Mouse (Mus musculus) frontal cortex, postnatal 25 days (tissue): ENCODE data around the gene Zdhhc14.
"Not testable (repeated sequence)": the region's sequence is repeated elsewhere in the genome, so short reads cannot be mapped to it uniquely, and the experiment has no call there.

Experiments used
- DNase-seq, 2 experiments: peaks; one replicate each; pipeline ENCODE4 v3.0.0; 2022; ENCODE audit warnings: low spot score in 2 of 2

The Zdhhc14 gene

DNA sequence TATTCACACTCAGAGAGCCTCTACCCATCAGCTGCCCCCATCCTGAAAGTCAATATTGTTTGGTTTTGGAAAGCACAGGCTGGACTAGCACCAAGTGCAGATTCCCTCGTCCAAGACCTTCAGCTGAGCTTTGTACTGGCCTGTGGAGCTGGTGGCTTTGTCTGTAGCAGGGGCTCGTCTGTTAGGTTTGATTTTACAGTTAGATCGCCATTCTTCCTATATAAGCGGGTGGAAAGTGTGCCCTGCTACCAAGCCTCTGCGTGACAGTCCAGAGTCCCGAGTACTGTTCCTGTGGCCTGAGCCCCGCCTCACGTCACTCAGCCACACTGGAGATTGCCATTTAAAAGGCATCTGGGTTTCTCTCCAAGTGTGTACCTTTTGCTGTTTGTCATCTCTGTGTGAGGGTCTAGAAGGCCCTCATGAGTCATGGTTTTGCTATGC, 113.8 kb downstream of the Zdhhc14 start:
- DNase-seq = no peak

DNA sequence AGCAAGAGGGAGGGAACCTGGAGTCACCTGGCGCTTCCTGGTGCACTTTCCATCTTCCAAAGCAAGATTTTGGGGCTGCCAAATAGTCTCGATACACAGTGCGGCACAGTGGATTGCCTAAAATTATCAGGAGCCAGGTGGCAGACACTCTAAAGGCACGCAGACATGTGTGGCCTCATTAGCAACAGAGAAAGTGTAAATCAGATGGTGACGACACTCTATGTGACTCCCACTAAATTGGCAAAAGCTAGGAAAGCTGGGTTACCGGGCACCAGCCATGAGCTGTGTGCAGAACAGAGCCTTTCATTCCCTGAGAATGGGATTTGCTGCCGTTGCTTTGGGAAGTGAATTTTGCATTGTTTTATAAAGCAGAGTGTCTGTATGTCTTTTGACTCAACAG, 115.0 kb downstream of the Zdhhc14 start:
- DNase-seq = no peak

DNA sequence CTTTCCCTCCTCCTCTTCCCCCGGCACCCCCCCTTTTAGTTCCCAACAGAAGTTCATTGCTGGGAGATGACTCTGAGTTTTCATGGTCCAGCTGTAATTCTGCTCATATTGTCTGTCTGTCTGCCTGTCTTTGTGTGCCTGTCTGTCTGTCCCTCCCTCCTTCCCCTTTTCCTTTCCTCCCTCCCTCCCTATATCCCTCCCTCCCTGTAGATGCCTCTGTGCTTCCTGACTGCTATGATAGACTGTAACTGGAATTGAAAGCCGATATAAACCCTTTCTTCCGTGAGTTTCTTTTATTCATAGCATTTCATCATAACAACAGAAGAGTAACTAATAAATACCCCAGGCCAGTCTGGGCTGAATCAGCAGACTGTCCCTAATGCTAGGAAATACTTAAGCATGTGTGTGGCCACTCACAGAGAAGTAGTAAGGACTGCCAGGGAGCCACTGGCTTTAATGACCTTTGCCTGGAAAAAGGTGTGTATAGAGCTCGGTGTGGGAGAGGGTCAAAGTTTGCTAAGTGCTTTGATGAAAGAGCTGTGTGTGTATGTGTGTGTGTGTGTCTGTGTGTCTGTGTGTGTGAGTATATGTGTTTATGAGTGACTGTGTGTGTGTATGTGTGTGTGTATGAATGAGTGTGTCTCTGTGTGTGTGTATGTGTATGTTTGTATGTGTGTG, 117.7 kb downstream of the Zdhhc14 start:
- DNase-seq = no peak

DNA sequence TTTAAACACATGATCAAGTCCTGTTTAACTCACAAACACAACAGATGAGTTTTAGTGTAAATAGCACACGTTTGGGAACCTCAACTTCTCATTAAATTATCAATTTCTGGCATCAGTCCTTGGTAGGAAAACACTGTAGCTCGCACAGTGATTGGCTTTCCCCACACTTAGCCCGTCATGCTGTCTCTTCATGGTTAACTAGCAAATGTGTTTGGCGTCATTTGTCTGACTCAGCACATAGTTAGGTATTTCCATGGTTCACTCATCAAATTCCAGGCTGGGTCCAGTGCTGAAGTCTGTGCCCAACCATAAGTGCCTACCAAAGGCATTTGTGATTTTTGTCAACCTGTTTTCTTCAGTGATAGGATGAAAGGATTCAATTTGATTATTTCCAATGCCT, 119.9 kb downstream of the Zdhhc14 start:
- no peak for DNase-seq

DNA sequence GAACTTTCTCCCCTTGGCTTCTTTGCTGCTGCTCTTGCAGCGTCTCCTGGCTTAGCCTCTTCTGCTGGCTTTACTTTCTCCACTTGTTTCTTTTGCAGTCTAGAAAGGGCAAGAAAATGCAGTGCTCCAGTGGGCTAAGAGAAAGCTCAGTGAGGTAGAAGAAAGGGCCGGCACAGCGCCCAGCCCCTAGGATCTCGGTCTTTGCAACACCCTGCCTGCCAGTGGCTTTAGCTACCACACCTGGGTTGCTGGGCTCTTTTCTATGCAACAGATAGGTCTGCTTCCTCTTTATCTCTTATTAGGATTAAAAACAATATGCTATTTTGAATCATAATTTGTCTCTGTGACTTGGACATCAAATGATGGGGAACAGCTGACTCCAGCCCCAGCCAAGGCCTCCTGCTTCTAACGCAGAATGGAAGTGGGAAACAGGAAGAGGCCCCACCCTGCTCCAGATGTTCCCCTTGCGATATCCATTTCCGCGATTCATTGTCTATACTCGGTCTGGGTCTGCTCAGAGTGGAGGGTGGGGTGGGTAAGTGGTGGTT, 122.5 kb downstream of the Zdhhc14 start:
- no peak for DNase-seq

DNA sequence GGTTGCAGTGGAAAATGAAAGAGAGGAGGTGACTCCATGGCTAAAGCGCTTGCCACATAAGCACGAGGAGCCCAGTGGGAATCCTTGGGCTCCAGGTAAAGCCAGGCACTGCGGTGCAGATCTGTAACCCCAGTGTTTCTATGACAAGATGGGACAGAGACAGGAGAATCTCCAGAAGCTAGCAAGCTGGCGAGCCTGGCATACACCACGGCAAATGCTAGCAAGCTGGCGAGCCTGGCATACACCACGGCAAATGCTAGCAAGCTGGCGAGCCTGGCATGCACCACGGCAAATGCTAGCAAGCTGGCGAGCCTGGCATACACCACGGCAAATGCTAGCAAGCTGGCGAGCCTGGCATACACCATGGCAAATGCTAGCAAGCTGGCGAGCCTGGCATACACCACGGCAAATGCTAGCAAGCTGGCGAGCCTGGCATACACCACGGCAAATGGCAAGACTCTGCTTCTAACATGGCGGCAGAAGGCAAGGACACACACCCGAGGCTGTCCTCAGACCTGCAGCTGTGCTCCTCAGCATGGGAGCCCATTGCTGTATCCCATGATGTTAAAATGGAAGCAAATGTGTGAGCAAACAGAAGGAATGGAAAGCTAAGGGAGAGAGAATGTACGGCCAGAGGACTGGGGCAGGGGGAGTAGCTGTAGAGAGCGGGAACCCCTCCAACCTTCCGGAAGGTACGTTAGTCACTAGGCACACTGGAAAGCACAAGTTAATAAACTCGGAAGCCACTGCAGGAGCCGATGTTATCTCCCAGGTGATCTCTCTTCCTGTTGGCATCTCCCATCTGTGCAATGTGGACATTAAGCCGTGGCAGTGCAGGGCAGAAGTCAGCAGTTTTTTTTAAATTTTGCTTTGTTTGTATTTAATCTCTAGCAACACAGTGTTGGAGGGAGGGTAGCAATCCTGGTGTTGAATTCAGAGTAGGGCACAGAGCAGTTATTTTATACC, 129.6 kb downstream of the Zdhhc14 start:
- no peak for DNase-seq

DNA sequence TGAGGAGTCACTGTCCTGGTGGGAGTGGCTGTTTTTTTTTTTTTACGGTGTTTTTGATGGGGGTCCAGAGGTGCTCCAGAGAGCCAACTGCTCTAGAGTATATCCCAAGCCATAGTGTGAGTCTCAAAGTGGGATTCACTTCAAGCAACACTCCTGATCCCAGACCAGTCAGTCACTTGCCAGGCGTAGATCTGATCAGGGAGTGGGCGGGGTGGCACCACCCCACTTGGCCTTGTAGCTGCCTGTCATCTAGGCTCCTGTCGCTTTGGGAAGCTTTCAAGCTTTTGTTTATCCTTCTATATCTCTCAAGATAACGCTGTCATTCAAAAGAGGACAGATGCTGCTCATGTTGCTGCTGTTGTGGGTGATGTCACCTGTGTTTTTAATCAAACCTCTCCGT, 130.4 kb downstream of the Zdhhc14 start:
- DNase-seq = no peak

DNA sequence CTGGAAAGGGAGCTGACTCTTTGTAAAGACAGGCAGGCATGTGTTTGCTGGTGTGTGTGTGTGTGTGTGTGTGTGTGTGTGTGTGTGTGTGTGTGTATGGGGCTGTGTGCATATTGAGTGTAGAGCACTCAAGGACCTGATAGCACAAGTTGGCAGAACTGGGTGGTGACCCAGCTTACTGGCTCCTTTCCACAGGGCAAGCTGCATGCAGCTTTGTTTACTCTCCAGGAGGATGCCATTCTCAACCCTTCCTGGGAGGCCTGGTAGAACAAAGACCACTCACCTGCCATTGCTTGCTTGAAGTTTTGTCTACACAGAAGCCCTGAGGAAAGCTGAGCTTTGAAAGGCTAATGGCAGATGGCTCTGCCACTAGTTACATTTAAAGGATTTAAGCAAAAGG, 130.8 kb downstream of the Zdhhc14 start:
- DNase-seq = no peak

DNA sequence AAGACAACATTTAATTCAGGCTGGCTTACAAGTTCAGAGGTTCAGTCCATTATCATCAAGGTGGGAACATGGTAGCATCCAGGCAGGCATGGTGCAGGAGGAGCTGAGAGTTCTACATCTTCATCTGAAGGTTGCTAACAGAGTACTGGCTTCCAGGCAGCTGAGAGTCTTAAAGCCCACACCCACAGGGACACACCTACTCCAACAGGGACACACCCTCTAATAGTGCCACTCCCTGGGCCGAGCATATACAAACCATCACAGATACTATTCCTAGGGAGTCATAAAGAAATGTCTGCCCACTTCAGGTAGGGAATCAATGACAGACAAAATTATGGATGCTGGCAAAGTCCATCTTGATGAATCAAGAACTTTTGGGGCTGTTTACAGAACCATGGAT, 132.5 kb downstream of the Zdhhc14 start:
- not testable (repeated sequence) for DNase-seq

DNA sequence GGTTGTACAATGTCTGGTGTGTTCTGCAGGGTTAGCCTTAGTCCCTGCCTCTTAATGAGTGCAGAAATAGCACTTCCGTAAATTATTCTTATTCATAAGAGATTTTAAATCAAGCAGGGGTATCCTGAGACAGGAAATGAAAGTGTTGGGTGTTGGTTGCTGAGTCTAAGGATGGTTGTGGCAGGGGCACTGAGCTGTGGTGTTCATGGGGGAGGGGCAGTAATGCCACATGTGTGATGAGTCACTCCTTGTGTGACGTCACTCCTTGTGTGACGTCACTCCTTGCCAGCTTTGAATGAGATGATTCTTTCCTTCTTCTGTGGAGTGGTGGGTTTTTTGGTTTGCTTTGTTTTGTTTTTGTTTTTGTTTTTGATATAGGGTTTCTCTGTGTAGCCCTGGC, 134.0 kb downstream of the Zdhhc14 start:
- no peak for DNase-seq

DNA sequence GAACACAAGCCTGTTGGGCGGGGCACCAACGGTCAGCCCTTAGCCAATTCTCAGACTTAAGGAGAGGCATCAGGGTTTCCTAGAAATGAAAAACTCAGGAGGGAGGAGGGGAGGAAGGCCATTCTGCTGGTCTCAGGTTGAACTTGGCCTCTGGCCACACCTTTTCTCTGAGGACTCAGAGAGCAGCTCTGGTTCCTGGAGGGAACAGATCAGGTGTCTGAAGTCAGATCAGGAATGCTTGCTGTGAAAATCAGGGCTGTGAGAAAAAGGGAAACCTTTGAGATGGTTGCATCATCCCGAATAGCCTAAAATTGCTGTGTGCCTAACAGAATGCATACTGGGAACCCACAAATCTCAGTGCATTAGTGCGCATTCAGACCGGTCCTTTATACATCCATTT, 135.3 kb downstream of the Zdhhc14 start:
- no peak for DNase-seq

DNA sequence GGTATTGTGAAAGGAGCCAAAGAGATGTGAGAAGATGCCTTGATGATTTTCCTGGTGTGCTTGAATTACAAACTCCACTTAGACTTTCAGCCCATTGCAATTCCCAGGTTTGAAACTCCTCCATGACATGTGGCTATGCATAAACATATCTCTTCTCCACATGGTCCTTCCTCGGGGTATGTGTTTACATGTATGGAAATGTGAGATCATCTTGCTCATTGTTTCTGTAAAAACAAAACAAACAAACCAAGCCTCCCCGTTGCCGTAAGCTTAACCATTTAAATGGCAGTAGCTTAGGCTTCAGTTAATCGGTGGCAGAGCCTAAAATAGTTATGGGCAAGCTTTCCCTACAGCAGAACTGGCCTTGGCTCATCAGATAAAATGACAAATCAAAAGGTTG, 137.3 kb downstream of the Zdhhc14 start:
- no peak for DNase-seq

DNA sequence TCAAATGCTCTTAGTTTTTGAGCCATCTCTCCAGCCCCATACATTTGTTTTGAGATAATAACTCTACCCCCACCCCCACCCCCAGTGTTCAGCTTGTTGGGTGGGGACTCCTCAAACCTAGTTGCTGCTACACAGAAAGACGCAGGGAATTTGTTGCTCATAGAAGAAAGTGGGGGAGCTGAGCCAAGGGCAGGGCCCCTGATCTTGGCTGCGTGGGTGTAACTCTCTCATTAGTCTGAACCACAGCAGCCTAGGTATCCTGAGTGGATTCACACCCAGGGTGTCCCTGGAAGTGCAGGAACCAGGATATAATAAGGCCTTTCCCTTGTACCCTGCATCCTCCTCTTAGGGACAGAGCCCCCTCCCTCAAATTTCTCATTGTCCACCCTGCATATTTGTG, 142.9 kb downstream of the Zdhhc14 start:
- DNase-seq = no peak

DNA sequence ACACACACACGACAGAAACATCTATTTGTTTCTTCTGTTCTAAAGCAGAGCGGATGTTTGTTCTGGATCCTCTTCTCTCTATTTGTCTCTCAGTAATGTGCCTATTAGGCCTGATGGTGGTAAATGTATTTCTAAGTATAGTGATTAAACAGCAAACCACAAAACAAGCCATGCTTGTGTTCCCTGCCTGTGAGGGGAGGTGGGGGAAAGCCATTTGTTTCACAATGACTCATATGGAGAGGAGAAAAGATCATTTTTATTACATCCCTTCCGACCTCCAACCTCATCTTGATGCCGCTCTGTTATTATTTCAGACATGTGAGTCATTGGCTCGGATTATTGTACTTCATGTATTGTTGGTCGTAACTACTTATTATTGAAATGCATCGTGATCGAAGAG, 149.1 kb downstream of the Zdhhc14 start:
- DNase-seq = no peak

DNA sequence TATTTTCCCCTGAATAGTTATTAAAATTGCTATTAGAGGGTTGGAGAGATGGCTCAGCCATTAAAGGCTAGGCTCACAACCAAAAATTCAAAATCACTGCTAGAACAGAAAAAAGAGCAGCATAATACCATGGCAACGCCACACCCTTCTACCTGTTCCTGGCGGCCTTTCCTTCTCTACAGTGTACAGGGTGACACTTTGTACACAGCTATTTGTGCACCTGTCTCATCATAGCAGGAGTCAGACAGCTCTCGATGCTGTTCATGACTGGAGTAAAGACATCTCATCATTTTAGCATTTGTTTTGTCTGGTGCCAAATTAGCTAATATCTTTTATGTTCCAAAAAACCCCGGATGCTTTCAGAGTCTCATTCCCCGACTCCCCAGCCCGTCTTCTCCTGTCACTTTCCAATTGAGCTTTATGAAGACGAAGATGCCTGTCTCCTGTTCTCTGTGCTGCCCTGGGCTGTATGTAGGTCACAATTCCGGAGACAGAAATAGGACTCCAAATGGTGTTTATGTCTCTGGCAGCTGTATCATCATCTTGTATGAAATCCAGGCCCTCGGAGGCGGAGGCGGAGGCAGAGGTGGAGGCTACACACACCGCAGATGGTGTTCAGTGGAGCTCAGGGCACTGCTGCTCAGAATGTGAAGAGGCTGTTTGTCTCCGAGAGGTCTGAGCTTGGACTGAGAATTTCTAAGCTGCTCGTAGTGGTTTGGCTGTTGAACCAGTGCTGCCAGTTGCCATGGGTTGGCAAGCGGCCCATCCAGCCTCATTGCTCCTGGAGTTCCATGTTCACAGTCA, 150.8 kb downstream of the Zdhhc14 start:
- peak; percentile 48 to 63 for DNase-seq

DNA sequence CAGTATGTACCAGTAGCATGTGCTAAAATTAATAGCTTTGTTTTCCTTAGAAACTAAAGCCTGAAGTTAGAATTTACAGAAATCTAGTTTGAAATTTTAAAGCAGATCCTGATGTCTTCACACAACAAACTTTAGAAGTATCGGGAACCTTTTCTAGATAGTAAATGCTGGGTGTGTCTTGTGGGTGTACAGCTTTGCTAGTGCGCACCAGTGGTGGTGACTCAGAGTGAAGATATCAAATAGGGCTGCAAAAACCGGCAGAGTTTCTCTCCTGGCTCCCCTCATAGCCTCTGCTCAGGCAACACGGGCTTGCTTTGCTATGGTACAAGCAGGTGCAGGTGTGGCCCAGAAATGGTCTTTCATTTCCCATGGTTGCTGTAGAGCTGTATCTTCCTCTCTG, 157.8 kb downstream of the Zdhhc14 start:
- DNase-seq = no peak

DNA sequence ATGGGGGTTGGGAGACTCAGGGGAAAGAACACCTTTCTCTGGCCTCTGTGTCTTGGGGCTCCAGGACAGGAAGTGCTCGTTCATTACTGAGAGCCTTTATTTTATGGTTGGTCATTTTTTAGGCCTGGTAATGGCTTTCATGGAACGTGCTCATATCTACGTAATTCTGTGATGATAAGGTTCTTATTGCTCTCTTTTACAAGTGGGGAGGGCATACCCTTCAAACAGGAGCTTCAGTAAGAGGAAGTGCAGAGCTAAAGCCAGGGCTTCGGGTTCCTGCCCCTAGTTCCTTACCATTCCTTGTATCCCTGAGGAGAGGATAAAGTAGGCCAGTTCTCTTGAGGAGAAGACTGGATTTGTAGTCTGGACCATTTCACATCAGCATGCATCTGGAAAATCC, 158.3 kb downstream of the Zdhhc14 start:
- no peak for DNase-seq

DNA sequence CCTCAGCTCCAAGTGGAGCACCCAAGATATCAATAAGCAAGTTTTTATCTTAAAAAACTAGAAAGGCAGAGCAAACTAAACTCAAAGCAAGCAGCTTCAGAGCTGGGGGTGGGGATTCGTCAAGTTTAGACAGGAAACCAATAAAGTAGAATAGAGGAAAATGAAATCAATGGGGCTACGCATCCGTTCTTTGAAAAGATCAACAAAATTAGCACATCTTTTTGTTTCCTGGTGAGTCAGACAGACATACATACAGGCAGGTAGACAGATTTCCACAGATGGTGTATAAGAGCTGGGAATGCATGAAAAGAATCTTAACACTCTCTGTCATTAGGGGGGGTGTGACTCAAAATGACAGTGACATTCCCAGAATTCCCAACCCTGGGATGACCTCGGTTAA, 159.2 kb downstream of the Zdhhc14 start:
- DNase-seq = no peak

DNA sequence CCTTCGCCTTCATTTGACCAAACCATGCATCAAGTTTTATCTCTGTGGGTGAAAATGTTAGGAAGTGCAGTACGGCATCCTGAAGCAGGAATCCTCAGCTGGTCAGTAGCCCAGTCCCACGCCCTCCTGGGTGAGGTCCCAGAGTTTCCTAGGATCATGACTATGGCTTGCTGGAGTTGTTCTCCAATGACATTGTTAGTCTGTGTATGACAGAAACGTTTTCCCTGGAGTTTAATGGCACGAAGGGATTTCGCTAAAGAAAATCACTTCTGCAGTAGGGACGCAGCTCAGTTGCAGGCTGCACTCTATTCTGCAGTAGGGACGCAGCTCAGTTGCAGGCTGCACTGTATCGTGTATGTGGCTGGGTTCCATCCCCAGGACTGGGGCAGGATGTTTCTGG, 161.6 kb downstream of the Zdhhc14 start:
- no peak for DNase-seq

DNA sequence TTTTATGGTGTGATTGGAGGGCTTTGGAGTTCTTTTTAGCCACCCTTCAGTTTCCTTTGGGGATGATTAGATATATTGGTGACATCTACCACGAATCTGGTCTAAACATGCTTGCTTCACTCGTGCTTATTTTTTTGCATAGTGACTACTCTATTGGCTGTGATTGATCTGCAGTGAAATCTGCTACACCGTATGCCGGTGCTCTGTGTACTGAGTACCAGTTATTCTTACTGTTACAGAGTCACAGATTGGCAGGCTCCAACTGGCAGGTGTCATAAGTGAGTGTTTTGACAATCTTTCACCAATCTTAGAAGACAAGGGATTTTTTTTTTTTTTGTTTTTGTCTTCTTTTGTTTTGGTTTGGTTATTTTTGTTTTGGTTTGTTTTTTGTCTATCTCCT, 163.2 kb downstream of the Zdhhc14 start:
- no peak for DNase-seq

DNA sequence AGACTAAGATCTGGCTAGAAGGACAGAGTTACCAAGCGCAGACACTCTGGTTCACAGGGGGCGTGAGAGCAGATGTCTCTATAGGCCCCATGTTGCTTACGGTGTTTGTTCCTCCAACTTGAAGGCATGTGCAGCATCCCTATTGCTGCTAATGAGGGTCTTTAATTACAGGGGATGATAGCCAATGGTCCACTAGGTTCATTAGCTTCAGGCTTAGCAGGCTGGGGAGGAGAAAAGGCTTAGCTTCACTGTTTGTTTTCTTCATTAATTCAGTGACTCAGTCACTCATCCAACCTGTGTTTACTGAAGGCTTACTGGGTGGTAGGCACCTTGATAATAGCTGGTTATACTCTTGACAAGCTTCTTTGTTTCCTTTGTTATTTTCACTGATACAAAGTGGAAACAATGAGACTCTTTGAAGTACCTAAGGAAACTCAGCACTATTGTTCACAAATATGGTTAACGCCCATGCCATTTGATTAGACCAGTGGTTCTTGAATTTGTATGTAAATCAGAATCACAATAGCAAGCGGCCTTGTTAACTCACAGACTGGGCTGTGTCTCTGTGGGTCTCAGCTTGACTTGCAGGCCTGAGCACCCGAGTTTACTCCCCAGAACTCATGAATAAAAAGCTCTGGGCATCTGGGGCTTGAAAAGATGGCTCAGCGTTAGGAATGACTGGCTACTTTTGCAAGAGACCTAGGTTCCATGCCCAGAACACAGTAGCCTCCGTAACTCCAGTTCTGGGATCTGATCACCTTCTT, 168.1 kb downstream of the Zdhhc14 start:
- DNase-seq = no peak
